Mouse (Mus musculus): ENCODE data around the gene Vmn2r117. TPM values are rescaled to one million over a fixed set of nuclear protein-coding genes. Genes with fewer than 3 reads are reported as not detected.
"Not testable (repeated sequence)": the region's sequence is repeated elsewhere in the genome, so short reads cannot be mapped to it uniquely, and the experiment has no call there.

The Vmn2r117 gene
- not detected in 2 replicates for polyA plus RNA-seq (2015; fragmentation: Nextera tagmentation; extraction: Ambion mirVana)

DNA sequence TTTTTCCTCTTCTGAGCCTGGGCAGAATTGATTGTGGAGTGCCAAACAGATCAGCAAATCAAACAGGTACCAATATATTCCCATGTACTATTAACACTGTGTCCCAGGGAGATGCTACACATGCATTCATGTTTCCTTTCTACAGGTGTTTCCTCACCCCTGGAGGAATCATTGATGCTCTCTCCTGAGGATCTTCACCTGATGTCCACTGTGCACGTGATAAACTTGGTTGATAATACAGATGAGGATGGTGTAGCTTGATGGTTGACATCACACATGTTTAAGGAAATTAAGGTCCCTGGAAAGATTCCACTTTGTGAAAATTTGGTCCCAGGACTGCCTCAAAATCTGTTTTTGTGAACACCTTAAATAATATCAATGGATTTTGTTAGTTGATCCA is at the start of gene Vmn2r117:
Vmn2r117 (minus strand) TSS at position 101 of the 400 bp plus-strand sequence.
- ATAC-seq (replicated peaks); H3K4me2 ChIP-seq (replicated peaks); H3K4me3 ChIP-seq; H3K27me3 ChIP-seq; H3K4me1 ChIP-seq; H3K36me3 ChIP-seq; H3K9ac ChIP-seq (replicated peaks); H3K9me3 ChIP-seq; H3K27ac ChIP-seq (replicated peaks): not testable (repeated sequence)
- 70% methylated on average over 1 of the region's 1 CpGs for WGBS

DNA sequence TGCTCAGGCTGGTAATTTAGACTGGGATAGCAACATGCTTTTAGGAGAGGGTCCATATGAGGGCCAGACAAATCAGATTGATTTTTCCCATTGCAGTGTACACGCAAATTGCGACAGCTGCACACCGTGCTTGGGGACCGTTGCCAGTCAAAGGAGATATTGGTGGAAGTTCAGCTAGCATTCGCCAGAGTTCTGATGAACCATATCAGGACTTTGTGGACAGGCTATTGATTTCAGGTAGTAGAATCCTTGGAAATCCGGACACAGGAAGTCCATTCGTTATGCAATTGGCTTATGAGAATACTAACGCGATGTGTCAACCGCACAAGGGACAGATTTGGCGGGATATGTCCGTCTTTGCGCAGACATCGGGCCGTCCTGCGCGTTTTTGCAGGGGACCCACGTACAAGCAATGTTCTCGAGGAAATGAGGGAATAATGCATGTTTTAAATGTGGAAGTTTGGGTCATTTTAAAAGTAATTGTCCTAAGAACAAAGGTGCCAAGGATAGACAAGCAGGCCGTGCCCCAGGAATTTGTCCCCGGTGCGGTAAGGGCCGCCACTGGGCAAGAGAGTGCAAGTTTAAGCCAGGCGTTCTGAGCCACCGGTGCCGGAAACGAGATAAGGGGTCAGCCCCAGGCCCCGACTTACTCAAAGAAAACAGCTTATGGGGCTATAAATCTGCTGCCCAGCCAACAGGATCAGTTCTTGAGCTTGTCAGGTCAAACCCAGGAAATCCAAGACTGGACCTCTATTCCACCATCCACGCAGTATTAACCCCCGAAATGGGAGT is 43.6 kb upstream of the Vmn2r117 start:
- H3K9ac ChIP-seq (replicated peaks); ATAC-seq (replicated peaks): not testable (repeated sequence)
- 77% methylated on average over 30 of the region's 30 CpGs for WGBS

DNA sequence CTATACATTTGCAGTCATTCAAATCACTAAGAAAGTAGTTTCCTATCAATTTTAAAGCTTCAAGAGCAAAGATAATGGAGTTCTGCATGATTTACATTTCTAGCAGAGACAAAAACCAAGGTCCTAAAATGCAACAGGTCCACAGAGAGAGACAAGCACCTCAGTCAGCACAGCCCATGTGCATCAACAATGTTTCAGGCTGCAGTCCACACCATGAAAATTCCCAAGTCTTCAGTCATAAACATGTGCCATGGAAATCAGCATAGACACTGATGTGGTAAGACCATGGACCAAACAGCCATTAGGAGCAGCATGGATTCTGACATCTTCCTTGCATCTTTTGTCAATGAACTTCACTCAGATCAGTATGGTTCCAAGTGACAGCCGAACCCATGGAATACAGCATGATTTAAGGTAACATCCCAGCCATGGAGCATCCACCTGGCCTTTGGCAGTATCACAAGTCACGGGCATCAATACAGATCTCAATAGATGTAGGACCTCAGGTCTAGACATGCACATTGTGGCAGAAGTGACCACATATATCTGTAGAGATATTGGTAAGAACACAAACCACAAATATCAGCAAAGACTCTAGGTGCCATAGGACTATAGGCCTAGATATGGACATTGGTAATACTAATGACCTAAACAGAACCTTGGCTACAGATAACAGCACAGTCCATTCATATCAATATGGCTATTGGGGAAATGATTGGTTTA is 39.4 kb upstream of the Vmn2r117 start:
- Histone ChIP-seq H3K9me3 (no peaks in the 10 kb centered on the region), H3K36me3 (no peaks in the 10 kb centered on the region), H3K9ac (replicated peaks) (no peak overlapping the region), H3K27me3 (no peaks in the 10 kb centered on the region), H3K27ac (replicated peaks) (no peak overlapping the region), H3K4me3 (no peak overlapping the region), H3K4me2 (replicated peaks) (no peak overlapping the region), H3K4me1 (no peaks in the 10 kb centered on the region)
- ATAC-seq (replicated peaks), result no peak
- WGBS, result 72% methylated on average over 2 of the region's 2 CpGs

More for the DNA sequence above, 43.6 kb upstream of the Vmn2r117 start:
- H3K4me2 ChIP-seq (replicated peaks); H3K4me1 ChIP-seq; H3K27me3 ChIP-seq; H3K27ac ChIP-seq (replicated peaks); H3K4me3 ChIP-seq; H3K9me3 ChIP-seq; H3K36me3 ChIP-seq: not testable (repeated sequence)

DNA sequence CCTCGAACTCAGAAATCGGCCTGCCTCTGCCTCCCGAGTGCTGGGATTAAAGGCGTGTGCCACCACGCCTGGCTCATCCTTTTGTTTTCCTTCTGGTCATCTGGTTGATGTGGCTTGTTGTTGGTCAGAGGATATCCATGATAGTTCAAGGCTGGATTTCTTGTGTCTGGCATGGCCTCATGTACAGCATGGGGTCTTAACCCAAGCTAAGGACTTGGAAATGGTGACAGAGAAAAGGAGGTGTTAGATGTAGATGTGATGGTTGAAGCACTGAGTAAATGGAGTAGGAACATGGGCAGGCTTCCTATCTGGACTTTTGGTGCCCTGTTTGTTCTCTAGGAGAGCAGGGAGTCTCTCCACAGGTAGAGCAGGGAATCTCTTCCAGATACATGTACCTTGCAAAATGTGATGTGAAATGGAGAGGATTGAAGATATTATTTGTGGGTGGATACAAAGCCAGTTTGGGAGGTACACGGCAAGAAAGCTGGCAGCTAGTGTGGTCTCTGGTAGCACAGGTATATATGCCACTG is 46.3 kb downstream of the Vmn2r117 start:
- no peak overlapping the region for H3K4me3 ChIP-seq
- WGBS, result 75% methylated on average over 6 of the region's 6 CpGs
- no peak overlapping the region for H3K27ac ChIP-seq (replicated peaks)
- no peaks in the 10 kb centered on the region for H3K27me3 ChIP-seq
- H3K9me3 ChIP-seq, result peaks cover 14% of the 10 kb centered on the region
- no peak for ATAC-seq (replicated peaks)
- no peaks in the 10 kb centered on the region for H3K4me1 ChIP-seq
- H3K4me2 ChIP-seq (replicated peaks), result no peak overlapping the region
- H3K9ac ChIP-seq (replicated peaks), result no peak overlapping the region
- H3K36me3 ChIP-seq, result no peaks in the 10 kb centered on the region

Other genes starting within 250 kb of the Vmn2r117 start
- gene Vmn2r114, start 167.2 kb downstream of the Vmn2r117 start, polyA plus RNA-seq (2015; fragmentation: Nextera tagmentation; extraction: Ambion mirVana), result not detected in 2 replicates
- gene Vmn2r115, start 136.0 kb downstream of the Vmn2r117 start, polyA plus RNA-seq (2015; fragmentation: Nextera tagmentation; extraction: Ambion mirVana), result not detected in 2 replicates
- not detected in 2 replicates for gene Vmn2r116, start 95.1 kb downstream of the Vmn2r117 start, polyA plus RNA-seq (2015; fragmentation: Nextera tagmentation; extraction: Ambion mirVana)
- gene Zfp213, start 84.5 kb upstream of the Vmn2r117 start, polyA plus RNA-seq (2015; fragmentation: Nextera tagmentation; extraction: Ambion mirVana), result 21.0 and 21.5 TPM in 2 replicates
- 26.9 and 30.2 TPM in 2 replicates for gene Zfp13, start 119.8 kb upstream of the Vmn2r117 start, polyA plus RNA-seq (2015; fragmentation: Nextera tagmentation; extraction: Ambion mirVana)
- not detected in 2 replicates for gene Zscan10, start 121.2 kb upstream of the Vmn2r117 start, polyA plus RNA-seq (2015; fragmentation: Nextera tagmentation; extraction: Ambion mirVana)
- gene Mmp25, start 165.6 kb upstream of the Vmn2r117 start, polyA plus RNA-seq (2015; fragmentation: Nextera tagmentation; extraction: Ambion mirVana), result 1.3 and 1.7 TPM in 2 replicates
- gene Bicdl2, start 180.8 kb upstream of the Vmn2r117 start, polyA plus RNA-seq (2015; fragmentation: Nextera tagmentation; extraction: Ambion mirVana), result 0.22 TPM in 1 of 2 replicates, not detected in the other
- 90.3 and 92.0 TPM in 2 replicates for gene Hcfc1r1, start 193.9 kb upstream of the Vmn2r117 start, polyA plus RNA-seq (2015; fragmentation: Nextera tagmentation; extraction: Ambion mirVana)
- 39.4 and 39.5 TPM in 2 replicates for gene Thoc6, start 194.2 kb upstream of the Vmn2r117 start, polyA plus RNA-seq (2015; fragmentation: Nextera tagmentation; extraction: Ambion mirVana)
- gene Tnfrsf12a, start 197.8 kb upstream of the Vmn2r117 start, polyA plus RNA-seq (2015; fragmentation: Nextera tagmentation; extraction: Ambion mirVana), result 3.6 and 5.5 TPM in 2 replicates
- 0.42 and 0.50 TPM in 2 replicates for gene Cldn6, start 199.6 kb upstream of the Vmn2r117 start, polyA plus RNA-seq (2015; fragmentation: Nextera tagmentation; extraction: Ambion mirVana)
- gene Cldn9, start 204.3 kb upstream of the Vmn2r117 start, polyA plus RNA-seq (2015; fragmentation: Nextera tagmentation; extraction: Ambion mirVana), result 1.2 TPM in 2 replicates
- not detected in 2 replicates for gene 1520401A03Rik, start 243.1 kb upstream of the Vmn2r117 start, polyA plus RNA-seq (2015; fragmentation: Nextera tagmentation; extraction: Ambion mirVana)
- gene Pkmyt1, start 246.6 kb upstream of the Vmn2r117 start, polyA plus RNA-seq (2015; fragmentation: Nextera tagmentation; extraction: Ambion mirVana), result 26.7 and 28.4 TPM in 2 replicates

Data from forebrain, embryonic 15.5 days (tissue).